ENCODE assay signal across 9 mouse cellular contexts in the genomic region with DNA sequence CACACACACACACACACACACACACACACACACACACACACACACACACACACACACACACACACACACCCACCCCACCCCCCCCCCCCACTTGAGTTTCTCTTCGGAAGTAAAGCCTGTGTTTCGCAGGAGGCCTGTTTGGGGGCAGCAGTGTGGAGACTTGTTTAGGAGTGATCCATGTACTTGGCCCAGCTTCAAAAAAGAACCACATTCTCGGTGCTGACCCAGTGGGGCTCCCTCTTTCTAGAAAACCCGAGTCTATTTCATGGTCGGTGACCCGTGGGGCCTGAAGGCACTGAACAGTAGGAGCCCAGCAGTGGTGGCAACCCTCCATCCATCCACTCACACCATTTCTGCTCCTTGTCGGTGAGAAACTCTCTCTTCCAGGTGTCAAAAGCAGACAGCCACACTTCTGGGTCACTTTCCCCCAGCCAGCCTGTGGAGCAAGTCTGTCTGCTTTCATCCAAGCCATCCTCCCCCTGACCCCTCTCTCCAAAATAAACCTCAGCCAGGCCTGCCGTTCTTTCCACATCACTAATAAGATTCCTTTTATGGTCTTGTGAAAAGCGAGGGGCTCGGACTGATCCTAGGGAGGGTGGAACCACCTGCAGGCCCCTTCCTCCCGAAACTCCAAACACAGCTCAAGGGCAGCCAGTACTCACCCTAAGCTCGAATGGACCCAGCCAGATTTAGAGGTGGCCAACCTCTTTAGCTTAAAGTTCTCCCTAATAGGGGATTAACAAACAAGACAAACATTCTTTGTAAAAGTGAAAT. TPM values are rescaled to one million over a fixed set of nuclear protein-coding genes. Genes with fewer than 3 reads are reported as not detected.
DNase-seq lines count a peak whose midpoint lies in the region; ATAC-seq and TF ChIP-seq lines count a peak whose summit lies in the region.
"Had no signal": no experiment of that assay in that cellular context is flagged by ENCODE, and none has a peak within 500 bp of the region (broad histone marks: within the 10 kb centered on the region; RNA-seq: fewer than 3 reads in every experiment).

No protein-coding gene starts in this region.

- 13% methylated on average over 11 of the region's 12 CpGs for WGBS in lung, embryonic 16.5 days
- WGBS in lung, adult 2 months = 28% methylated on average over 12 of the region's 12 CpGs
- WGBS in forebrain, embryonic 16.5 days = 4% methylated on average over 12 of the region's 12 CpGs
- 11% methylated on average over 12 of the region's 12 CpGs for WGBS in limb, embryonic 15.5 days
- WGBS in small intestine, adult 2 months = 64% methylated on average over 12 of the region's 12 CpGs

- no peak for TF ChIP-seq POLR2A in lung, adult 2 months (IDR thresholded peaks at IDR 0.05; ENCODE audit: borderline replicate concordance, extremely low read depth, low read depth, low read length)
- TF ChIP-seq POLR2A in small intestine, adult 2 months (IDR thresholded peaks at IDR 0.05; ENCODE audit: low read depth, low read length) = no peak

- peak overlapping the region; percentile 77 for H3K9ac ChIP-seq in lung, embryonic 16.5 days (ENCODE audit: low read length)
- peak overlapping the region; percentile 23; the same call in 1 of the 2 replicates for H3K9ac ChIP-seq in forebrain, embryonic 16.5 days (replicated peaks; ENCODE audit: low read depth, low read length)
- H3K9ac ChIP-seq in limb, embryonic 15.5 days = peak overlapping the region; percentile 89

- H3K27me3 ChIP-seq in lung, embryonic 16.5 days (ENCODE audit: control insufficient read depth, insufficient read depth, low read depth, low read length) = no peaks in the 10 kb centered on the region
- H3K27me3 ChIP-seq in forebrain, embryonic 16.5 days (replicated peaks; ENCODE audit: control insufficient read depth, insufficient read depth, low read length) = peaks cover 7% of the 10 kb centered on the region
- no peaks in the 10 kb centered on the region for H3K27me3 ChIP-seq in limb, embryonic 15.5 days
- H3K27me3 ChIP-seq in small intestine, adult 2 months (ENCODE audit: control insufficient read depth, insufficient read depth, low read length) = no peaks in the 10 kb centered on the region

- peak overlapping the region; percentile 99 for H3K27ac ChIP-seq in lung, embryonic 16.5 days (ENCODE audit: low read length)
- no peak overlapping the region for H3K27ac ChIP-seq in forebrain, embryonic 16.5 days (ENCODE audit: low read length)
- H3K27ac ChIP-seq in limb, embryonic 15.5 days = peak overlapping the region; percentile 99
- peak overlapping the region; percentile 52; the same call in 1 of the 2 replicates for H3K27ac ChIP-seq in small intestine, adult 2 months (ENCODE audit: insufficient read depth, low read depth, low read length)

- peaks cover 20% of the 10 kb centered on the region for H3K4me1 ChIP-seq in lung, embryonic 16.5 days (replicated peaks; ENCODE audit: control insufficient read depth, insufficient read depth, low read length)
- peaks cover 16% of the 10 kb centered on the region; the same call in 1 of the 2 replicates for H3K4me1 ChIP-seq in lung, adult 2 months (ENCODE audit: control insufficient read depth, insufficient read depth, low read length)
- H3K4me1 ChIP-seq in forebrain, embryonic 16.5 days (replicated peaks; ENCODE audit: control insufficient read depth, insufficient read depth, low read length) = peaks cover 43% of the 10 kb centered on the region
- peaks cover 58% of the 10 kb centered on the region for H3K4me1 ChIP-seq in limb, embryonic 15.5 days
- H3K4me1 ChIP-seq in small intestine, adult 2 months (ENCODE audit: control insufficient read depth, insufficient read depth, insufficient read length, low read length) = peaks cover 8% of the 10 kb centered on the region

- no peak for ATAC-seq in lung, embryonic 16.5 days (ENCODE audit: low read depth)
- no peak for ATAC-seq in forebrain, embryonic 16.5 days
- no peak for ATAC-seq in limb, embryonic 15.5 days (ENCODE audit: insufficient number of reproducible peaks, low FRiP score, low TSS enrichment, low read depth)

- H3K4me3 ChIP-seq in lung, embryonic 16.5 days (ENCODE audit: low read length) = peak overlapping the region; percentile 82
- H3K4me3 ChIP-seq in lung, adult 2 months (replicated peaks; ENCODE audit: extremely low read depth, low read depth, low read length) = no peak overlapping the region
- H3K4me3 ChIP-seq in forebrain, embryonic 16.5 days (replicated peaks; ENCODE audit: low read length) = peak overlapping the region; percentile 68
- H3K4me3 ChIP-seq in limb, embryonic 15.5 days = peak overlapping the region; percentile 80
- H3K4me3 ChIP-seq in small intestine, adult 2 months (ENCODE audit: low read depth, low read length) = peak overlapping the region; percentile 29

- DNase-seq in lung, adult 2 months = no peak
- no peak for DNase-seq in MN1 (ENCODE audit: low spot score)
- no peak for DNase-seq in B cell, adult 2 months
- DNase-seq in frontal cortex, postnatal 25 days (ENCODE audit: low spot score in 2 of 2) = no peak

- TF ChIP-seq CTCF in lung, adult 2 months (IDR thresholded peaks at IDR 0.05; ENCODE audit: insufficient read depth, low read length) = no peak
- no peak for TF ChIP-seq CTCF in small intestine, adult 2 months (IDR thresholded peaks at IDR 0.05; ENCODE audit: extremely low read depth, insufficient read length, insufficient replicate concordance, low read depth, low read length)

- H3K4me2 ChIP-seq in lung, embryonic 16.5 days (ENCODE audit: low read depth, low read length) = peak overlapping the region; percentile 95
- peak overlapping the region; percentile 89 for H3K4me2 ChIP-seq in forebrain, embryonic 16.5 days (ENCODE audit: low read length)
- H3K4me2 ChIP-seq in limb, embryonic 15.5 days = peak overlapping the region; percentile 89

- H3K9me3 ChIP-seq in lung, embryonic 16.5 days (ENCODE audit: control insufficient read depth, low read length) = no peaks in the 10 kb centered on the region
- H3K9me3 ChIP-seq in forebrain, embryonic 16.5 days (ENCODE audit: control insufficient read depth, low read length) = no peaks in the 10 kb centered on the region
- no peaks in the 10 kb centered on the region for H3K9me3 ChIP-seq in limb, embryonic 15.5 days
- H3K9me3 ChIP-seq: megakaryocyte, embryonic 14.5 days had no signal

- H3K36me3 ChIP-seq in lung, embryonic 16.5 days (ENCODE audit: control insufficient read depth, insufficient read depth, low read length) = no peaks in the 10 kb centered on the region
- no peaks in the 10 kb centered on the region for H3K36me3 ChIP-seq in forebrain, embryonic 16.5 days (ENCODE audit: control insufficient read depth, insufficient read depth)
- no peaks in the 10 kb centered on the region for H3K36me3 ChIP-seq in limb, embryonic 15.5 days
- no peaks in the 10 kb centered on the region for H3K36me3 ChIP-seq in small intestine, adult 2 months (ENCODE audit: control insufficient read depth, insufficient read depth, low read length)

RNA-seq across cellular contexts. Expression of a gene that starts 3.0 kb away (rescaled TPM):
- polyA plus RNA-seq in lung, embryonic 16.5 days (2015; fragmentation: Nextera tagmentation; extraction: Ambion mirVana) = 12.1 and 16.1 TPM in 2 replicates
- 10.4 and 11.4 TPM in 2 replicates for polyA plus RNA-seq in lung, adult 2 months (2012; rRNA removed)
- 8.9 and 12.4 TPM in 2 replicates for polyA plus RNA-seq in forebrain, embryonic 16.5 days (2015; fragmentation: Nextera tagmentation; extraction: Ambion mirVana)
- 28.9 and 35.2 TPM in 2 replicates for polyA plus RNA-seq in limb, embryonic 15.5 days (2015; fragmentation: Nextera tagmentation; extraction: Ambion mirVana)
- 2.7 and 3.2 TPM in 2 replicates for polyA plus RNA-seq in small intestine, adult 2 months (2012; rRNA removed)

Comparison
In these comparisons a context has a peak if more than half of its experiments do, and no peak if none do; other contexts are left out.
1. H3K9ac ChIP-seq: peak in every context shown above with its lines; median percentile 89 in limb, embryonic 15.5 days; 77 in lung, embryonic 16.5 days; 23 in forebrain, embryonic 16.5 days.